Mouse (Mus musculus) B cell, adult 62 days (primary cell): ENCODE results near the gene Fhdc1. TPM values are rescaled to one million over a fixed set of nuclear protein-coding genes. Genes with fewer than 3 reads are reported as not detected.

ENCODE experiments used
- total RNA-seq: library from RNA; stranded (reverse); gene quantifications from 4 replicates; pipeline ENCODE4 v1.2.4, GENCODE M21; 2023

Fhdc1 gene
- total RNA-seq = 0.09 TPM in 1 of 4 replicates, not detected in the others

DNA sequence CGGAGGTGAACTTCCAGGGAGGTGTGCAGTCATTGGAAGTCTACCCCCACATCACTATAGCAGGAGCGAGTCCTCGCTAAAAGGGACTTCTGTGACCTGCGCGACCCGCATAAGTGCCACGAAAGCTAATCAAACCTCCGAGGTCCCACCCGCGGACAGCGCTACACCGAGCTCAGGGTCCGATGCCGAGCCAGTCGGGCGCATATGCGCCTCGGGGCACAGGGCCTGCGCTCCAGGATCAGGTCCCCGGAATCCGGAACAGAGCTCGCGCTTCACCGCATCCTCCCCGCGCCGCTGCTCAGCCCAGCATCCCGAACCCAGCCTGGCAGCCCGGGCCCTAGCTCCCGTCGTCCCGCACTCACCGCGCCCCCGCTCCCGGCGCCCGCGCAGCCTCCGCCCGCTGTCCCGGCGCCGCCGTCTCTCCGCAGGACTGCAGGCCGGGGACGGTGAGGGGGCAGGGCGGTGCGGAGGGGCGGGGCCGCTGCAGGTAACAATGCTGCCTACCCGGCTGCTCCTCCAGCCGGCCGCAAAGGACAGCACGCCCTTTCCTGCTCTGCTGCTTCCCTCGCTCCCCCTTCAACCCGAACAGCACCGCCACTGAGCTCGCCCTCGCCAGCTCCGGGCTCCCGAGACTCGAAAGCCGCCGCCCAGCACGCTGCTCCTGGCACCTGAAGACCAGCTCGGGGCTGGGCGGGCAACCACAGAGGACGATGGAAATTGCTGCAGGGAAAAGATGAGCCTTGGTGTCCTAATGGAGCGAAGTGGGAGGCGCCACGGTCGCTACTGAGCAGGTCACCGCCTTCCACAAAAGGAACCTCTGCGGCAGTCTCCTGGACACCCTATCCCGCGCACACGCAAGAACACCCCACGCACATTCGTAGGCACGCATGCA is at the start of gene Fhdc1:
Gene Fhdc1 (minus strand): TSS at position 424 of the 892 bp plus-strand sequence.

Other genes with a start within 250 kb of the Fhdc1 start
- 0.47 to 1.2 TPM (median 0.53 TPM) in 4 replicates for gene Trim2, start 173.6 kb downstream of the Fhdc1 start, total RNA-seq
- 30.6 to 33.9 TPM (median 31.1 TPM) in 4 replicates for gene Arfip1, start 102.2 kb upstream of the Fhdc1 start, total RNA-seq
- not detected in 4 replicates for gene Tigd4, start 113.1 kb upstream of the Fhdc1 start, total RNA-seq
- gene Tmem154, start 185.8 kb upstream of the Fhdc1 start, total RNA-seq = 35.9 to 48.8 TPM (median 41.4 TPM) in 4 replicates